Mouse (Mus musculus) stomach, postnatal 0 days (tissue): ENCODE measurements around the gene Clstn1. TPM values are rescaled to one million over a fixed set of nuclear protein-coding genes. Genes with fewer than 3 reads are reported as not detected.

Experiments
- ATAC-seq: fragments of 200-750 bp; cut with Nextera tagmentation; 2 replicates; pipeline ENCODE4 v1.8.0; 2017; ENCODE audit not compliant: low FRiP score, low TSS enrichment
- DNase-seq: peaks from one replicate; pipeline ENCODE4 v3.0.0-alpha.2; 2016; ENCODE audit warnings: low spot score
- H3K27ac ChIP-seq: fragments of 300-500 bp; sonication (generic); replicated peaks from 2 replicates; pipeline ENCODE4 v1.5.1; 2014; ENCODE audit warnings: mild to moderate bottlenecking, control low read depth
- H3K27me3 ChIP-seq: fragments of 300-500 bp; sonication (generic); 2 replicates; pipeline ENCODE4 v1.6.1; 2014; ENCODE audit warnings: low read length; ENCODE audit not compliant: control insufficient read depth, insufficient read depth
- H3K36me3 ChIP-seq: fragments of 300-500 bp; sonication (generic); 2 replicates; pipeline ENCODE4 v1.6.1; 2014; ENCODE audit warnings: low read length, mixed read lengths; ENCODE audit not compliant: control insufficient read depth, insufficient read depth
- H3K4me1 ChIP-seq: fragments of 300-500 bp; sonication (generic); replicated peaks from 2 replicates; pipeline ENCODE4 v1.6.1; 2014; ENCODE audit warnings: antibody characterized with exemption; ENCODE audit not compliant: control insufficient read depth, insufficient read depth
- H3K4me2 ChIP-seq: fragments of 300-500 bp; sonication (generic); replicated peaks from 2 replicates; pipeline ENCODE4 v1.6.1; 2014; ENCODE audit warnings: low read depth, mild to moderate bottlenecking, control low read depth, moderate library complexity
- H3K4me3 ChIP-seq: fragments of 300-500 bp; sonication (generic); 2 replicates; pipeline ENCODE4 v1.5.1; 2014; ENCODE audit warnings: low read depth, low read length, control low read depth
- H3K9ac ChIP-seq: fragments of 300-500 bp; sonication (generic); 2 replicates; pipeline ENCODE4 v1.6.1; 2014; ENCODE audit warnings: mild to moderate bottlenecking, low read length, control low read depth, mixed read lengths
- H3K9me3 ChIP-seq: fragments of 300-500 bp; sonication (generic); 2 replicates; pipeline ENCODE4 v1.6.1; 2016; ENCODE audit warnings: low read length; ENCODE audit not compliant: control insufficient read depth
- CTCF ChIP-seq: IDR thresholded peaks from 2 replicates; pipeline ENCODE4 v1.5.1; 2016; ENCODE audit warnings: antibody characterized with exemption, low read depth, mild to moderate bottlenecking, moderate library complexity
- EP300 ChIP-seq: optimal IDR thresholded peaks from 2 replicates; pipeline ENCODE3; 2016; ENCODE audit warnings: antibody characterized with exemption
- WGBS: fragments of 180-500 bp; shearing (Covaris S2); extraction: QIAGEN DNeasy Blood & Tissue Kit; methylation state at CpG from one replicate; pipeline ENCODE4 v1.1.7; 2014; 5-methylcytosine and 5-hydroxymethylcytosine counted together
- polyA plus RNA-seq: library from polyadenylated mRNA; unstranded; fragments of >200 nt; fragmentation: Nextera tagmentation; extraction: Ambion mirVana; gene quantifications from 2 replicates; pipeline ENCODE4 v1.2.1, GENCODE M21; 2015

The Clstn1 gene
- polyA plus RNA-seq, 1 experiment from 2014 or later, result 28.6 TPM

DNA sequence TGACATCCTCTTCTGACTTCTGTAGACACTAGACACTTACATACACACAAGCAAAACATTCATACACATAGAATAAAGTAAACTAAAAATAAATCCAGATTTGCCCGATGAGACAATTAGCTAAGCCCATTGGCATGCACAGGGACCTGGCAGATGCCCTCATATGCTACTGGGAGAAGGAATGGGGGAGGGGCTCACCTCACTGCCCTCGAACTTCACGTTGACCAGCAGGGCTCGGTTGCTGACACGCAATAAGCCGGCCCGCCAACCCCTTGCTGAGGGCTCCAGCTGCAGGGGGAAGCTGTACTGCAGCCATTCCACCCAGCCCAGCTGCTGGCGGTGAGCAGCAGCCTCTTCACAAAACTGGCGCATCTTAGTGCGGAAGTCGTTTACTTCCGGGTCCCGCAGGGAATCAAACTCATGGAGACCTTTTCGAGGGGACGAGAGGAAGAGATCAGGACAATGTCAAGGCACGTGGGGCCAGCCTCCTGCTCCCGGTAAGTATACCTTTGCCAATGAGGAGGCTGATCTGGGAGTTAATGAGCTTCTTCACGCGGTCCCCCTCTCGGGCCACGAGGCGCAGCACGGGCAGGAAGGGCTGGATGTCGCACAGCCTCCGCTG lies 73.3 kb downstream of the Clstn1 start:
- TF ChIP-seq CTCF, result no peak
- TF ChIP-seq EP300, result no peak
- 63% methylated on average over 25 of the region's 25 CpGs for WGBS
- Histone ChIP-seq H3K4me2 (no peak overlapping the region), H3K36me3 (no peaks in the 10 kb centered on the region), H3K4me3 (no peak overlapping the region), H3K27me3 (no peaks in the 10 kb centered on the region), H3K9me3 (no peaks in the 10 kb centered on the region), H3K27ac (no peak overlapping the region), H3K4me1 (no peaks in the 10 kb centered on the region), H3K9ac (no peak overlapping the region)
- no peak for DNase-seq
- no peak for ATAC-seq

DNA sequence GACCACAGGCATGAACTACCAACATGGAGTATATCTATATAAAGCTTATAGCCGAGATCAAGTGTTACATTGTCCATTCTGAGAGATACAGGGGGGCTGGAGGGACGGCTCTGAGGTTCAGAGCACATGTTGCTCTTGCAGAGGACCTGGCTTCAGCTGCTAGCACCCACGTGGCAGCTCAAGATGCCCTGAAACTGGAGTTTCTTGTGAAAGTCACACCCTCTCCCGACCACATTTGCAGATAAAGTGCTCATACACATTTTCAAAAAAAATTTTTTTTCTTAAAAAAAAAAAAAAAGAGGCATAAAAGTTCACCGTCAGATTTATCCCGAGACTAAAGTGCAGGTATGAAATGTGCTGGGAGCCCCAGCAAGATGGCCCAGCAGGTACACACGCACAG lies 74.3 kb downstream of the Clstn1 start:
- no peak for ATAC-seq
- H3K27ac ChIP-seq, result no peak overlapping the region
- H3K9me3 ChIP-seq, result no peaks in the 10 kb centered on the region
- DNase-seq, result no peak
- no peaks in the 10 kb centered on the region for H3K36me3 ChIP-seq
- H3K4me3 ChIP-seq, result no peak overlapping the region
- no peaks in the 10 kb centered on the region for H3K27me3 ChIP-seq
- no peak for TF ChIP-seq CTCF
- no peak for TF ChIP-seq EP300
- no peak overlapping the region for H3K9ac ChIP-seq
- H3K4me1 ChIP-seq, result no peaks in the 10 kb centered on the region
- 82% methylated on average over 7 of the region's 7 CpGs for WGBS
- no peak overlapping the region for H3K4me2 ChIP-seq

DNA sequence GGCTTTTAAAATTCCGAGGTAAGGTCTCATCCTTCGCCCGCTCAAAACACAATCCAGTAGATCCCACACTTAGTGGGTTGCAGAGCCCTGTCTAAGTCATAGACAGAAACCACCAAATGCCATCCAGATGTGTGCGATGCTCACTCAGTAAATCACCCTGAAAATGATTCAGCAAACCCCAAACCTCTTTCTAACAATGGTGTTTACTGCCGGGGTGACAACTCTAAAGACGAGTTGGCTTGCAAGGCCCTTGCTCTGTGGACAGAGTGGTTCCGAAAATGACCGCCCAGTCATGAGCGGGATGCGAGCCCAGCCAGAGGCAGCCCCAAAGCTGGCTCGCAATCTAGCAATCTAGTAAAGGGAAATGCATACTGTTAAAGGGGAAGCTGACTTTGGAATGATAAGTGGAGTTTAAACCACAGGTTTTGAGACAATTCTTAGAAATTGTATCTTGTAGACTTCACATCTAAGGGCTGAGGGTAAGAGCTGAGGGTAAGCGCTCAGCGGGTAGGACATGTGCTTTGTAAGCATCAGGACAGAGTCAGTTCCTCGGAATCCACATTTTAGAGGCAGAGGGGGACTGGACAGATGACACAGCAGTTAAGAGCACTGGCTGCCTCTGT lies 75.8 kb downstream of the Clstn1 start:
- Histone ChIP-seq H3K9me3 (no peaks in the 10 kb centered on the region), H3K9ac (no peak overlapping the region), H3K36me3 (no peaks in the 10 kb centered on the region), H3K27me3 (no peaks in the 10 kb centered on the region), H3K4me3 (no peak overlapping the region), H3K4me1 (no peaks in the 10 kb centered on the region), H3K27ac (no peak overlapping the region), H3K4me2 (no peak overlapping the region)
- DNase-seq, result no peak
- 85% methylated on average over 14 of the region's 14 CpGs for WGBS
- no peak for TF ChIP-seq CTCF
- TF ChIP-seq EP300, result no peak
- no peak for ATAC-seq

DNA sequence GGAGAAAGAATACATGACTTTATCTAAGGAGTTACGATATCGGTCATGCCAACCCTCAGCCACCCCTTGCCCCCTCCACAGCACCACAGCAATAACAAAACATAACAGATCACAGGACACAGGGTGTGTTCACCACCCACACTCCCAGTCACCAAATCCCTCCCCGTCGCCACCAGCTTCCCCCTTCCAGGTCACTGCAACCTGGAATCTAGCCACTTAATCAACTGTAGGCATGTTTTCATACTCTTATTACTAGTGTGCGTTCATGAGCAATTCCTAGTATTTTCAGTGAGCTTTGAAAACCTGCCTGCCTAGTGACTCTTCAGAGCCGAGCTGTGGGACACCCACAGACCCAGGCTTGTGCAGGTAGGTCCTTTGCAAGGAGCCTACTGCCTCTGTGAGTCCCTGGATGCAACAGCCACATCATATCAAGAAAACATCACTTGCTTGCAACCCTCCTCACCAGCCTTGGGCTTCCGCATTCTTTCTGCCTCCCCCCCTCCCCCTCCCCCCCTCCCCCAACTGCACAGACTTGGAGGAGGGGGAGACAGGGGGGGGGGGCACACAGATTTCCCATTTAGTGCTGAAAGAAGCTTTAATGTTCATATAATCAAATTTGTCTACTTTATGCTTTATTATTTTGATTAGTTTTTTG lies 77.7 kb downstream of the Clstn1 start:
- H3K4me1 ChIP-seq, result no peaks in the 10 kb centered on the region
- H3K4me2 ChIP-seq, result no peak overlapping the region
- DNase-seq (no peak), ATAC-seq (no peak)
- 65% methylated on average over 7 of the region's 7 CpGs for WGBS
- H3K9ac ChIP-seq, result no peak overlapping the region
- TF ChIP-seq EP300 (no peak), CTCF (no peak)
- H3K36me3 ChIP-seq, result no peaks in the 10 kb centered on the region
- no peak overlapping the region for H3K27ac ChIP-seq
- H3K9me3 ChIP-seq, result no peaks in the 10 kb centered on the region
- no peaks in the 10 kb centered on the region for H3K27me3 ChIP-seq
- H3K4me3 ChIP-seq, result no peak overlapping the region

DNA sequence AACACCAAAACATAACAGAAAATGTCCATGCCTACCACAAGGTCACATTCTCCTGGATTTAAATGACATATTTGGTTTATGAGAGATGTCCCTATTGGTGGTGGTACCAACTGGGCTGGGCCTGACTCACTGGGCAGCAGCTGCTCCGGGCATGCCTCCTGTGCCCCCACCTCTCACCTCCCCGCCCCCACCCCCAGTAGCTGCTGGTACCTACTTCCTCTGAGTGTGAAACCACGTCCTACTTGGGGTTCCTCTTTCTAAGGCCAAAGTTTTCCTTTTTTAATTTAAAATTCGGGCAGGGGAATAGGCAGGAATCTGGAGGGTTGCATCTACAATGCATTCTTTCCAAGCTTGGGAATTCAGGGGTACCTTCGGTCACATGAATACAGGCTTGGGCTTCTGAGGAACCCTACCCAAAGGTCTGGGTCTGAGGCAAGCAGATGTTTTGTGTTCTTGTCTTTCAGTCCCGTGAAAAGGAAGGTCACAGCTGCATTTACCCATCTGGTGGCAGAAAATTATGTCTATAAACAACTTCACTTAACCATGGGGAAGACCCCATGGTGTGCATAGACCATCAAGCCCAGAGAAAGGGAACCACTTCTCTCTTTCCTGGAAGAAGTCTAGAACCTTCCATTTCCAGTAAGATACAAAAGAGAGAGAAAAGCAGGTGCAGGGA lies 78.9 kb downstream of the Clstn1 start:
- Histone ChIP-seq H3K27me3 (no peaks in the 10 kb centered on the region), H3K4me1 (no peaks in the 10 kb centered on the region), H3K36me3 (no peaks in the 10 kb centered on the region), H3K27ac (no peak overlapping the region), H3K9ac (no peak overlapping the region), H3K9me3 (no peaks in the 10 kb centered on the region), H3K4me3 (no peak overlapping the region), H3K4me2 (no peak overlapping the region)
- no peak for DNase-seq
- 72% methylated on average over 6 of the region's 6 CpGs for WGBS
- ATAC-seq, result no peak
- no peak for TF ChIP-seq CTCF
- no peak for TF ChIP-seq EP300
